Mouse (Mus musculus) heart, adult 18-20 months (tissue): ENCODE measurements at regions not wholly inside any gene's neighbourhood (a gene's known extent, or its start where the extent isn't known, plus 50 kb on each side); places are given as distances from the start of the nearest gene placed in this dataset.

Source experiments
- DNase-seq, 2 experiments: peaks; one replicate each; pipeline ENCODE4 v3.0.0; 2021 to 2022; ENCODE audit warnings: mixed read lengths in 1 of 2

DNA sequence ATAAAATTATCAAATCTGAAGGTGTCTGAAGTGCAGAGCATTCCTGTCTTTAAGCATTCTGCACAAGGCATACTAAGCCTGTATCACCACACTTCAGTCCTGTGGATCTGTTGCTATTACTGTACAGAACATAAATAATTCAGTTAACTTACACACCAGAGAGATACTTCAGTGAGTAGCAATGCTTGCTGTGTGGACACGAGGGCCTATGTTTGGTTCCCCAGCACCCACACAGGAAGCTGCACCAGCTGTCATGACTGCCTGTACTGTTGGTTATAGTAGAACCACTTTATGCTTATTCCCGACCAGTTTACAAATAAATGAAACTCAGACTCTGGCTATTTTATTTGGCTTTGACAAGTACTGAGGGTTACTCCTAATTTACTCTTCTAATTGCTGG lies 271.7 kb downstream of the Slc30a10 start:
- no peak for DNase-seq

DNA sequence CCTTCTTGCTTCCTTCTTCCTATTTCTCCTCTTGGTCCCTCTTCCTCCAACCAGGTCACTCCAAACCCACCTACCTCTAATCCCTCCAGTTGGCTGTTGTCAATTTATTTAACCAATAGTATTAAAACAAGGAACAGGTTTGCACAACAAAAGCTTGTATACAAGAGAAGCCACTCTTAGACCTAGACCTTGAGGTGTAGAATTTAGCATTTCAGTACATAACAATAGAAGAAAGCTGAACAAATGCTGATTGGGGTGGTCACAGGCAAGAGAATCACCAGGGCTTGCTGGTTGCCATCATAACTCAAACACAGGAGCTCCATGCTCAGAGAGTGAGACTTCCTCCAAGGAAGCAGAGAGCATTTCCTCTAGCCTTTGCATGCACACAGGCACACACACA lies 272.2 kb downstream of the Slc30a10 start:
- no peak for DNase-seq

DNA sequence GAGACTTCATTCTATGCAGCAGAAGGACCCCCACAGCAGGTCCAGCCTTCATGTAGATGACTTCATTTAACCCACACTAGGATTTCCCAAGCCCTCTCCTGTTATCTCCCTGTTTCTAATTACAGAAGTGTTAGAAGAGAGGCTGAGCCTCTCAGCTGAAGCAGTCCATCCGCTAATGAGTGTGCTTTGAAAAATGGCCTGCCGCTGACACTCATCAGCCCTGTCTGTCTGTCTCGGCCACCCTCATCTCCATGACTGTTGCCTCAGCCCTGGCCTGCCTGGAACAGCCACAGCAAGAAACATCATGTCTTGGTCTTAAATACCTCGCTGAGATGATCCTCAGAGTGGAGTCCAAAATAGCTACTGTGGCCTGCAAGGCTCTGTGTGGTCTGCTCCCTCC lies 273.1 kb downstream of the Slc30a10 start:
- no peak for DNase-seq

DNA sequence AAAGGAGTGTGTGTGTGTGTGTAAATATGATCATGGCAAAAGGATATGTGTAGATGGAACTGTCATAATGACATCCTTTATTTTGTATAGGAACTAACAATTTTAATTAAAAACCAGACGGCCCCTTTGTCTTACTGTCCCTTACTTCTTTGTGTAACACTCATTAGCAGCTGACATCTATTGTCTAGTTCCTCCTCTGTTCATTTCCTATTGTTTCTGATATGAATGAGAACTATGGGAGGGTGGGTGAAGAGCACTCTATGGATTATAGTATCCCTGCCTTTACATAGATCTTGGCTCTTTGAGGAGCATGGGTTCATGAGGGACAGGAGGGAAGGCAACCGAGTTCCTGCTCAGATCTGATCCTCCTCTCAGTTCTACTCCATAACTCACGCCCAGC lies 273.8 kb downstream of the Slc30a10 start:
- no peak for DNase-seq

DNA sequence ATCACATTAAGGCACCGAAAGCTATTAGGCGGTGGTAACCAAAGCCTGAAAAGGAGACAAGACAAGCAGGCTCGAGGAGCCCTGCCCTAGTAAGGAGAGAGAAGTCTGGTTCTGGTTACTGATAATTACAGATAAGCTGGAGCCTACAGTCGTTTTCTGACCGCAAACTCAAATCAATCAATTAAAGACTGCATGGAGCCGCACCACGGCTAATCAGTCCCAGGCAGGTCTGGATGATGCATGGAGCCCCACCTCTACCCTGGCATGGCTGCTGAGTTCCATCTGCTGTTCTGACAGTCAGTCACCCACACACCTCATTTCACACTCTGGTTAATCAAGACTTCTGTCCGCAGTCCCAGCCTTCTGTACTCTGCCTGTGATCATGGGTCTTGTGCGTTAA lies 276.4 kb downstream of the Slc30a10 start:
- DNase-seq: no peak

DNA sequence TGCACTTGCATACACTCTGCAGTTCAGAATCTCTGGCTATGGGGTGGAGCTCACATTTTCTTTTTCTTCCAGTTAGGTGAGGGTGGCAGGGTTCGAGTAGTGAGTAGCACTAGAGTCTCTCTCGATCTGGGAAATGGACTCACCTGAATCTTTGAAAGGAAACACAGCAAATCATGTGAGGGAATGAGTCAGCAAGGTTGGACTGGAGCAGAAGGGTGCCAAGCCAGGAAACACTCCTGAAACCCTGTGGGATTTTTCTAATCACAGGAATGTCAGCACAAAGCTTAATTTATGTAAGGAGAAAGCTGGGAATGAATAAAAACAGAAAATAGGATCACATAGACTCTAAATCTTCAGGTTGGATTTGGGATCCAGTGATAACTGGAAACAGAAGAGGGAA lies 282.1 kb downstream of the Slc30a10 start:
- no peak for DNase-seq

DNA sequence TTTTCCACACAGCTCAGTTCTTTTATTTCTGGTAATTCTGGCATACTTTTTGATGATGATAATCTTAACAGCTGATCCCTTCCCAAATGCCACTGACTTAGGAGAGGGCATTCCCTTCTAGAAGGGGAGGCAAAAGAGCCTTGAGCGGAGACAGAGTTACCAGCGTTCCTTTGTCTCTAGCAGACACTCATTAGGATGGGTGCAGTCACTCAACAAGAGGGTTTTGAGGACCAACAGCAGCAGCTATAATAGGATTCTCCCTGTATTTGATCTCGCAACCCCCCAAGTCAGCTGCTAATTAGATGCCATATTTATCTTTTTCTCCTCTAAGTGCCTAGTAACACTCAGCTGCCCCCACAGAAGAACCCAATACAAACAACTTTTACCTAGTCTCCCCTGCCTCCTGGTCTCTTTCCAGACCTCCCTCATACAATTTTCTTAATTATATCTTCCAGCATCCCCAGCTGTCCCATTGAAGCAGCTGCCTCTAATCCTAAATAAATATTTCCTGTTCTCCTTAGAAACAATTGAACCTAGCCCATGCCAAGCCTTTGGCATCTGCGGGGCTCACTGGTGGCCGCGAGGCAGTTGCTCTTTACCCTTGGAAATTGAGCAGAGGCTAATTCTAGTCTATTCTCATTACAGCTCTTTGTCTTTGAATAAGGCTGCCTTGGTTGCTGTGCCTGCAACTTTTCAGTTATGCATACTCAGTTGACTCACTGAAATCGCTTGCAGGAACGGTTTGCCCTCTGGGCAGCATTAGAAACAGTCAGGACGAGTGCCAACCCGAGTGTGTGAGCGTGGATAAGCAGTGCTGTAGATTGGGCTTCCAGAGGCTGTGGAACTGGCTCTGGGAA lies 286.6 kb downstream of the Slc30a10 start:
- no peak for DNase-seq

DNA sequence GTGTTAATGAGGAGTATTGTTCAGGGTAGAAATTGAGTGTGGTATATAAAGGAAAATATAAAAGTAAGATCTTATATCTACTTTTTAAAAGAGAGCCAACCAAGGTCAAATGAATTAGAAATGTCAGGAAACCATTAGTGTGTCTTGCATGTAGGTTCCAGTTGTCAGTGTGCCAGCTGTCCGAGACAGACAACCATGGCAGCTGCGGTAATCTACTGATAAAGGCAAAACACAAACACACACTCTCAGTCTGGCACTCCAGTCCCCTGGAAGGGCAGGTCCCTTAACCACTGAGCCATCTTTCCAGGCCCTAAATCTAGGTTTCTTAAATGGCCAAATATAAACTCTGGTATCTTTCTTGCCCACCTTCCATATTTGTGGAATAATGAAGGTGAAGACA lies 294.6 kb downstream of the Slc30a10 start:
- DNase-seq: no peak

DNA sequence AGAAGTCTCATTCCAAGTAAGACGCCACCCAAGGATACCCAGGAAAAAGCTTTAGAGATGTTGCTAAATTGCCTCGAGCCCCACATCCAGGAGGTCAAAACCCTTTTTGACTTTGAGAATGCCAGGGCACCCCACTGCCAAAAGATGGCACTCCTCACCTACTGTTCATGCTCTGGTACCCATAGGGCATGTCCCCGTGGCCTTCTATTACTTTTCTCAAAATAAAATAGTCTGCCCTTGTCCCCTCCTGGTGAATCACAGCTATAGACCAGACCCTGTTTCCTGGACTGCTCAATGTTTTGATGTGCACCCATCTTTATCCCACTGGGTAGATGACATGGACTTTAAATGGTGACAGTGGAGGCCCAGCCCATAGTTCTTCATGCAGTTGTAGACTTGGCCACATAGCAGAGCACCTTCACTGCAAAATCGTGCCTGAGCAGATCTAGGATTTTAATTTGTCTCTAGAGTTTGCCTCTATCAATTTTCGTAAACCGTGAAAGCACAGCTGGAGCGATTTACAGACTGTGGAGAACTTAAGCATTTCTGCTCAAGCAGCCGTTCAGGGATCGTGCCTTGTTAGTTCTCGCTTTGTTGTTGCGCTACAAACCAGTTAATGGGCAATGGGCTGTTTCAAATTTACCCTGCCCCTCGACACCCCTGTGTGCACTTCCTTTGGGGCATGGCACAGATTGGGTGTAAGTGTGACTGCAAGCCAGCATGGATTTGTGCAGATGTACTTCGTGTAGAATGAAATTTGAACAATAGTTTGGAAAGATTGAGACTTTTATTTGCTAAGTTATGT lies 300.0 kb downstream of the Slc30a10 start:
- peak in 1 of 2 experiments; percentile 15 for DNase-seq

DNA sequence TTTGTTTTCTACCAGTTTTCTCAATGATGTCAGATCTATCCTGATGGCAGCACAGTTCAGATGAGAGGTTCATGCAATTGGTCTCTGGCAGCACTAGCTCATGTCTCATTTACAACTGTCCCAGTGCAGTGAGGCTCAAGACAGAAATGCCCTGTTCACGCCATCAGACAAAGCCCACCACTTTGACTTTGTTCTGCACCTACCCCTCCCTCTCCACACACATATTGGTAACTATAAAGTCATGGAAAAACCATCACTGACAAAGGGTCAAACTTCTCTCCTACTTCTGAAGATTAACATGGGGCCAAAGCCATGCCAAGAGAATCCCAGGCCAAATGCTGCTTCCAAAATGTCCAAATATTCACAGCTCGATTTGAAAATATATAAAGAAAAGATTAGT lies 302.7 kb downstream of the Slc30a10 start:
- no peak for DNase-seq

DNA sequence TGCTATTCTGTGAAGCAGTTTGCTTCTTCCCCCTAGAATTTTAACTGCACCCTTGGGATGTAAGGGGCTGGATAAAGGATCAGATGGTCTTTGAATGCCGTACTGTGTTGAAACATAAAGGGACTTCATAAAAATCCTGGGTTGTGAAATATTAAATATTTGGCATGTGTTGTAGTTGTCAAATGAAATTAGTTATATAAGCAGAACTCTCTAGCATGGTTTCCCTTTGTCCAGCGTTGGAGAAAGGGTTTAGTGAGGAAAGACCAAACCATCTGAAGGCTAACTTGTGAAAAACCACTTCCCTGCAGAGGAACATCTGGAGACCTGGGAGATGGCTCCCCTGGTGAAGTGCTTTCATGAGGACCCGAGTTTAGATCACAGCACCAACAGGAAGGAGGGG lies 319.6 kb downstream of the Slc30a10 start:
- no peak for DNase-seq

DNA sequence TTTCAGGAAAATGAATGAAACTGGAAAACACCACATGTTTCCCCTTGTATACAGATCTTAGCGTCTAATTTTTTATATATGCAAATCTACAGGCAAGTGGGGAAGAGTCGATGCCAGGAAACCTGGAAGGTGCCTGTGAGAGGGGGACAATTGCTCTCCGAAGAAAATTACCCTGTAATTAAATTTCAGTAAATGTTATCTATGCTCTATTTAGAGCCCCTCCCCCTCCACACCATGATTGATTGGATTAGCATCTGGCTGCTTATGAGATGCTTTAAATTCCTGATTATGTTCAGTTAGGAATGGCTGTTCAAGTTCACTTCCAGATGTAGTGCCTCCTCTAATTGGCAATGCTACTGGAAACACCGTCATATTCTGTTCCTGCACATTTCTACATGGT lies 325.0 kb downstream of the Slc30a10 start:
- DNase-seq: no peak

DNA sequence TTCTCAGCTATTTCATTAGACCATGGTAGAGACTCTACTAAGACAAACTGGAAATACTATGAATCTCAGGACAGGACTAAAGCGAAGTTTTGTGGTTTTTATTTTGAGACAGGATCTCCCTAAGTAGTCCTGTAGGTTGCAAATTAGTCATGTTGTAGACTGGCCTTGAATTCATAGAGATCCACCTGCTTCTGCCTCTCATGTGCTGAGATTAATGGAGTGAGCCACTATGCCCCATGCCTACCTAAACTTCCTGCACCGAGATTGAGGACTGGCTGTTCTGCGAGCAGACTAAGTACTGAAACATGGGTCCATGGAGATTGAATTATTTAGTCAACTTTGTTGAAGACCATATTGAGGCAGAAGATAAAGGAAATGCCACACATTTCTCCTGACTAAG lies 315.0 kb downstream of the Lyplal1 start:
- DNase-seq: no peak

DNA sequence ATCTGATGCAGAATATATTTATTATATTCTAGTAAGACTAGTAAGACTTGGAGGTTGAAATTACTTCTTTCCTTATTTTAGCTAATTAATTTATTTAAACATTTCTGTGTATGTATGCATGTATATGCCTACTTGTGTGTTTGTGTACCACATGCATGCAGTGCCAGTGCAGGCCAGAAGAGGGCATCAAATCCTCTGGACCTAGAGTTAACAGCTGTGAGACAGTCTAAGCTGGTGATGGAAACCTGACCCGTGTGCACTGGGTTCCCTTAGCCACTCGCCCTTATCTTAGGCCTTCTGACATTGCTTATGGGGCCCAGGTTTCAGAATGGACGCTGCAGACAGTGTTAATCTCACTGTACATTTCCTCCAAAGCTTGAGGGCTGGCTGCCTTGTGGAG lies 302.2 kb downstream of the Lyplal1 start:
- DNase-seq: no peak

DNA sequence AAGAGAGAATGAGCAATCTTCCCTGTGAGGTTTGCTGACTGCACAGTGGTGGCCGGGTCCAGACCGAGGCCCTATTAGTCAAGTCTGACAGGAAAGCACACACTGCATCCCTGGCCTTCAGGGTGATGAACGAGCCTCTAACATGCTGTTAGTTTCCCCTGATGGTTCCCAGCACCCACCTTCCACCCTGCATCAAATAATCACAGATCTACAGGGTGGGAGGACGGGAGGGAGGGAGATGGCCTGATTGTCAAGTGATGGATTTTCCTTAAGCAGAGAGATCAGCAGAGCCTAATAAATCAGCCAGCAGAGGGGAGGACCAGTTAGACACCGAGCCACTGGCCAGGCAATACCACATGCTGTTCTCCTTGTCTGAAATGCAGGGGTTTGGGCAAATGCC lies 298.1 kb downstream of the Lyplal1 start:
- DNase-seq: no peak

DNA sequence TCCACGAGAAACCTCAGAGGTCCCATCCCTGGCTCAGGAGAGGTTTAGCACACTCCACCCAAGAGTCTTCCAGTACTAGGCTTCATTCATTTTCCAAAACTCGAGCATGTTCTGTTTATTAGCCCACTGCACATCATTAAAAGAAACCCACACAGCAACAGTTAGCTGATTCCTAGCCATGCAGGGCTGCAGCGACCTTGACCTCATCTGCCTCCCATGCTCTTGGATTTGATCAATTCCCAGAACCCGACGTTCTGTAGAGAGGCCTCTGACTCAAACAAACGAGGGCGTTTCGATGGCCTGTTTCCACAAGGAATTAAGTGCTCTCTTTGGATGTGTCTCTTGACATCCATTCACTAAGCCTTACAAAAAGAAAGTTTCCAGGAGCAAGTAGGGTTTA lies 294.9 kb downstream of the Lyplal1 start:
- DNase-seq: no peak

DNA sequence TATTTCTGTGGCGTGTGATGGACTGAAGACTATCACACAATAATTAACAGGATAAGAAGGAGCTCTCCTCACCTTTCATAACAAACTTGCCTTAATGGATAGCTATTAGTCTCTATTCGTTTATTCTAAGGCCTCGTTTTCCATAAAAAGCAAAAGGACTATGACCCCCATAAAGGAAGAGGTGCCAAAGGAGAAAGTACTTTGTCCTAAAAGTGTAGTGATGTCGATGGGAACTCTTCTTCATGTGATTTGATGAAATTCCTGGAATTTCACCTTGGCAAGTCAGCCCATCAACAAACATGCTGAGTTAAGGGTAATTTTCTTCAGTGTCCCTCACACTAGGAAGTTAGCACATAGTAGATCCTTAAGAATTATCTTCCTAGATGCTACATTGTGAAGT lies 293.9 kb downstream of the Lyplal1 start:
- DNase-seq: no peak

DNA sequence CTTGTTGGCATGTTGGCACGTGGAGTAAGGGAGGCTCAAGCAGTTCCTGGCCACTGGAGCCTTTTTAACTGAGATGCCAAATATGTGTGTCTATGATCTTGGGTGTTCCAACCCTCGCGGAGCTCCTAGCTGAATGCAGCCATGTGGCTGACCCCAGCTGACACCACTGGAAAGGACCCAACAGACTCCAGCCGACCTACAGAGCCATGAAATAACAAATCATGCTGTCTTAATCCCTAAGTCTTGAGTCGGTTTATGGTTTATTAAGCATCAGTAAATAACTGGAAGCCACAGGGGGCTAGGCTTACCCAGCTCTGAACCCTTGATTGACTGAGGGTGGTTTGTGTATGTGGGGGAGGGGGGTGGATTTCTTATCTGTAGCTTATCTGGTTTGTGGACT lies 293.2 kb downstream of the Lyplal1 start:
- DNase-seq: no peak

DNA sequence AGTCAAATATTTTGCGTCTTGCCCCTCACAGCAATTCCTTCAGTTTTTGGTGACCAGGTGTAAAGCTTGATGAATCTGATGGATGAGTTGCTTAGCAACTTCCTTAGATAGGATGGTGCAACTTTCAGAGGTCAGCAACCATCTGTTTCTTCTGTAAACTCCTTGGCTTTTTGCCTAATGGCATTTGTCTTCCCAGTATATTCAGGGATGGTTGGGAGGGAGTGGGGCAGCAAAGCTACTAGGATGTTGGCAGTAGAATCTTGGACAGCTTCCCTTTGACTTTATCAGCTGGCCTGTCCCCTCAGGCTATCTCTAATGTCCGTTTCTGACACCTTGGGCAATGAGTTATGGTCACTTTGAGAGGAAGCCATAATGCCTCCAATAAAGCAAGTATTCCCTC lies 289.1 kb downstream of the Lyplal1 start:
- no peak for DNase-seq

DNA sequence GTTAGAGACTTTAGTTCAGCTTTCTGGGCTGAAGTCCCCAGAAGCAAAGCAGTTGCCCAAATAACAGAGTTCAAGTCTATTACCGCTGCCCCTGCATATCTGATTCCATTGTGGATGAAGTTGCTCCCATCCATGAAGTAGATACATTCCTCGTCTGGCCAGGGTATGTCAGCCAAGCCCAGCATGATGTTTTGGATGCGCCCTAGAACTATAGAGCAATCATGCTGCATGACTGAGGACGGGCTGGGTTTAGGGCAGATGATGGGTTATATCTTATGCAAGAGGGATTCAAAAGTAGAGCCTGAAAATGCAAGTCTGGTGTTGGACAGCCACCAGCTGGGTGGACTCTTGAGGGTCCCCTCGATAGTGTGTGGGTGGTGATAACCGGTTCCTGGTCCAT lies 288.6 kb downstream of the Lyplal1 start:
- no peak for DNase-seq

DNA sequence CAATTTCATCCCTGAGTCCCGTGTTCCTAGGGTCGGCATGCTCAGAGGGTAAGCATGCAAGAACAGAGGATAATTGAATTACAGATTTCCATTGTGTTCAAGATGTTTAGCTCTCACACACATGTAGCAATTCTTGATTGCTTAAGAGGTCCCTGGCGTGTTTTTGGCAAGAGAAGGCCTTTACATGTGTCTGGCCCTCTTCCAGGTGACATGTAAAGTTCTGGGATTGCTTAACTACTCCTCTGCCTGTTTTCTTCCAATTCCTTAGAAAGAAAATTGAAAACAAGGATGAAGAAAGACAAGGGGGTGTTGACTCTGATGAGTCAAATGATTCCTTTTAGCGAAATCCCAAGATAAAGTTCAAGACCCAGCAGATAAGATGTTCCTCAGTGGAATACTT lies 285.1 kb downstream of the Lyplal1 start:
- DNase-seq: peak; percentile 41 to 42

DNA sequence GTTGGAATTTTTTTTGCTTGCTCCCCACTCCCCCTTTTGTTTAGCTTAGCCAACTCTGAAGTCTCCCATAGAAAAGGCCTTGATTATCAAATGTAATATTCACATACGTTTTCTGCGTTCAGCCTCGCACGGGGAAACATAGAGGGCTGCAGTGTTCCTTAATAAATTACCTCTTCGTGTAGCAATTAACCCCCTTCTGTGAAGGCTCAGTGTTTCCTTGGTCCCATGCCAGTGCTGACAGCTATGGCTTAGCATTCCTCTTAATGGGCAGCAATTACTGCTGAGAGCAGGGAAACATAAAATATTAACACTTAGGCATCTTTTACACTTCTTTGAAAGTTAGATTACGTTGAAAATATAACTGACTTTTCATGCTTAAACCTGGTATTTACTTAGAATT lies 282.9 kb downstream of the Lyplal1 start:
- no peak for DNase-seq

DNA sequence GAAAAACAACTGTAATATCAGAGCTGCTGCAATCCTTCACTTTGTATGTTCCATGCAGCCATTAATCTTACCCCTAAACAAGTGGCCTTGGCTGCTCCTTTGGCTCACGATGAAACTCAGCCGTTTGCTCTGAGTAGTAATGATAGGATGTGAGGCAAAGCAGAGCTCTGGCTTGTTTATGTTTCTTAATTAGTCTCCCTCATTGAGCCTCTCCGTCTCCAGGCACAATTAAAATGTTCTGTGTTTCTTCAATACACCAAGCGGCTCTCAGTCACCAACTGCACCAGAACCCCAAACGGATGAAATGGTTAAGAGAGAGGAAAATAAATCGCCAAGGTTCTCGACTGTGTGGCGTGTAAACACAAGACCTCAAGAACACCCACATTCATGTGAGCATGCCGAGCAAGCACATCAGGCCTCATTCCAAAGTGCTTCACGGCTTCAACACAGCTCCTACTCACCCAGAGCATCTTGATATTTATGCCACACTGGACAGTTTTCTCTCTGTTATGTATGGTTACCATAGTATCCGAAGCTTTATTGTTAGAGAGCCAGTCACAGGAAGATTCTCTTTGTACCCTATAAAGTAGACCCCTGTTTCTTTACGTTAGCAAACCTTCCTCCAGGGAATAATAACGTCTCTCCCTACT lies 280.4 kb downstream of the Lyplal1 start:
- DNase-seq: no peak
